Mouse (Mus musculus) urinary bladder, postnatal 14 days (tissue): ENCODE measurements around the gene Pus3.
"Not testable (repeated sequence)": the region's sequence is repeated elsewhere in the genome, so short reads cannot be mapped to it uniquely, and the experiment has no call there.

ENCODE experiments used
- DNase-seq: peaks from one replicate; pipeline ENCODE4 v3.0.0; 2021; ENCODE audit warnings: low spot score

Pus3 gene

GRCm38 (mm10) chr9:35545704-35546103, 12.7 kb upstream of the Pus3 start:
- no peak for DNase-seq

DNA sequence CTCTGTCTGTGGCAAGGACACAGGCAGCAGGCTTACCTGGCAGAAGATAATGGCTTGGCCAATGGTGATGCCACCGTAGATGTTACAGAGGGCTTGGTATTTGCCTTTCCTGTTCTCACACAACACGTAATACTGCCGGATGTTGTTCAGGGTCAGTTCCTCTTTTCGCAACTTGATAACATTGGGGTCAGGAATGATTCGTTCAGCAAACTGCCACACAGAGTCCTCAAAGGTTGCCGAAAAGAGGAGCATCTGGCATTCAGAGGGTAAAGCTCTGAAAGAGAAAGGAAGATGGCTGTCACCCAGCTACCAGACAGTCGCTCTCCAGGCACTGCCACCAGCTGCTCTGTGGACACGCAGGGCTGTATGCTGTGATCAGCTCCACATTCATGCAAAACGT, 11.7 kb upstream of the Pus3 start:
- no peak for DNase-seq

- DNase-seq = no peak
Observed at GRCm38 (mm10) chr9:35548455-35548854, 9.9 kb upstream of the Pus3 start.

GRCm38 (mm10) chr9:35556494-35557102, 1.8 kb upstream of the Pus3 start:
- DNase-seq = no peak

DNA sequence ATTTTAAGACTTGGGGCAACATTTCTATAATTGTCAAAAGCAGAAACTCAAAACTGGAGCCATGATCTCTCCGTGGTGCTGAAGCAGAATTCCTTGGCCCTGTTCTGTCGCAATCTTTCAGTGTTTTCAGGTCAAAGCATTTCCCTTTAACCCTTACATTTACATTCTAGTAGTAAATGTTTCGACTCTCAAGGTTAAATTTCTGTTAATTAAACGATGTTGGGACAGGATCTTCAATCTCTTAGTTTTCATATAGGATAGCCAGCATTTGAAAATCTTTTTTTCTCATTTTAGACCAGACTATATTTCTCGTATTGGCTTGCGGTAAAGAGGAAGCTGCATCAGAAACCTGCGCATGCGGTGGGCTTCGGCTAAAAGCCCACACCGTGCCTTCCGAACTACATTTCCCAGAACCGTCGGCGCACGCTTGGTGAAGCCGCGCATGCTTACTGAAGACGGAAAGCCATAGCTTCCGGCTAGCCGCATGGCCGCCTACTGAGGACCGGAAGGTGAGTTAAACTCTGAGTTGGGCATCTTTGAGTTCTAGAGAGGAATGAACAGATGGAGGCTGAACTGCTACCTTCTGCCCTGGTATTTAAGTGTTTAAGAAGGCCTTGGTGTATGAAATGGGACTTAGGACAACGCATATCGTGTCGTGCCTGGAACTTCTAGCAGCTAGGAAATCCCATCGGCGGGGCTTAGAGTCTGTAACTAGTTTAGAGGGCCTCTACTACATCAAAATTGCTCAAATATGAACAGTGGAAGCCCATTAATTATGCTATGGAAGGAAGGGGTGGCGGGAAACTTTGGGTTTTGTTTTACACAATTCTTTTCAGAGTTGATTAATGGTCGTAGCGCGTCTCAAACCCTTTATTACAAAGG, 855 bp downstream of the Pus3 start:
- peak; percentile 73 for DNase-seq

- no peak for DNase-seq
Observed at GRCm38 (mm10) chr9:35561076-35561475, 2.7 kb downstream of the Pus3 start.

- no peak for DNase-seq
Observed at GRCm38 (mm10) chr9:35561583-35561982, 3.2 kb downstream of the Pus3 start.

DNA sequence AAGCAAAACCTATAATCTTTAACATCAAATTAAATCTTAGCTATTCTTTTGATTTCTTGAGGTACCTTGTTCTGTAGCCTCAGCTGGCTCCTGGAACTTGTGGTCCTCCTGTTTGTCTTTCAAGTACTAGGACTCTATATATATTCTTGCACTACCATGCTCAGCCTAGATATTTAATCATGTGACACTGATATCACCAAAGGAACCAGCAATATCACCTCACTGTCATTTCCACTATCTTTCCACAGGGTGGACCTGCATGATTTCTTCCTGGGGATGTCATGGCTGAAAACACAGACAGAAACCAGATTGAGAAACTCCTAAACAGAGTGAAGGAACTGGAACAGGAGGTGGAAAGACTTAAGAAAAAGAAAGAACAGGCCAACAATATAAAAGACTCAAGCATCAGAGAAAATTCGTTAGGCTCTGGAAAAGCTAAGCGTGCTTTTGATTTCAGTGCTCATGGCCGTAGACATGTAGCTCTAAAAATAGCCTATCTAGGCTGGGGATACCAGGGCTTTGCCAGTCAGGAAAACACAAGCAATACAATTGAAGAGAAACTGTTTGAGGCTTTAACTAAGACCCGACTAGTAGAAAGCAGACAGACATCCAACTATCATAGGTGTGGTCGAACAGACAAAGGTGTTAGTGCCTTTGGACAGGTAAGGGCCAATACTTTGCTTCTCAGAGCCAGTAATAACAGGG, 6.3 kb downstream of the Pus3 start:
- no peak for DNase-seq

DNA sequence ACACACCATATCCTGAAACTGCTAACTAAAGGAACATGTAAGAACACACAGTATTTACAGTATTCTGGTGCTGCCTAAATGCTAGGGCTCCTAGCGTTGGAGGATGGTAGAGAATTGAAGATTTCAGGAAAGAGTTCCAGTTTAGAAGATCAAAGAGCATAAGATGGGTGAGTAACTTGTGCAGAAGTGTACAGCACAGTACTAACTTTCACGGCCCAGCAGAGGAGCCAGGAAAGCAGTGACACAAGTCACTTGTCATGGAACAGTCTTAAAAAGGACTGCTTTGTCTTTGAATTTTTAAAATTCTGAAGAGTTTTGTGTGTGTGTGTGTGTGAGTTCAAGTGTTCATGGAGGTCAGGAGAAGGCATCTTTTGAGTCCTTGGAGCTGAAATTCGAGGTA, 9.6 kb downstream of the Pus3 start:
- DNase-seq = no peak

GRCm38 (mm10) chr9:35569571-35570534, 11.5 kb downstream of the Pus3 start, which contains the start of the genes Pate2 and Hyls1:
Gene Pate2 (plus strand): TSS chr9:35570284.
Gene Hyls1 (minus strand): TSS chr9:35570398.
- peak; percentile 95 for DNase-seq

DNA sequence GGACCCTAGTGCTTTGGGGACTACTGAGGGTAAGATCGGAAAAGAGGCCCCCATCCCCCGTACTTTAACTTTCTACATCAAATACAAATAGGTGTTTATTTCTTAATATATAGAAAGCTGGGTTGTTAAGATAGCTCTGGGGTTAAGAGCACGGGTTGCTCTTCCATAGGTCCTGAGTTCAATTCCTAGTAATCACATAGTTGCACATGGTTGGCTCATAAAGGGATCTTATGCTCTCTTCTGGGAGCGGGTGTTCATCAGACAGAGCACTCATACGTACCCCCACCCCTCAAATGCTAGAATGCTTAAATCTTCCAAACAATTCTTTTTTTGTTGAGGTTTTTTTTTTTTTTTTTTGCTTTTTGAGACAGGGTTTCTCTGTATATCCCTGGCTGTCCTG, 12.3 kb downstream of the Pus3 start:
- no peak for DNase-seq

GRCm38 (mm10) chr9:35574416-35574815, 16.0 kb downstream of the Pus3 start:
- DNase-seq = no peak

GRCm38 (mm10) chr9:35587674-35588073, 29.3 kb downstream of the Pus3 start:
- no peak for DNase-seq

DNA sequence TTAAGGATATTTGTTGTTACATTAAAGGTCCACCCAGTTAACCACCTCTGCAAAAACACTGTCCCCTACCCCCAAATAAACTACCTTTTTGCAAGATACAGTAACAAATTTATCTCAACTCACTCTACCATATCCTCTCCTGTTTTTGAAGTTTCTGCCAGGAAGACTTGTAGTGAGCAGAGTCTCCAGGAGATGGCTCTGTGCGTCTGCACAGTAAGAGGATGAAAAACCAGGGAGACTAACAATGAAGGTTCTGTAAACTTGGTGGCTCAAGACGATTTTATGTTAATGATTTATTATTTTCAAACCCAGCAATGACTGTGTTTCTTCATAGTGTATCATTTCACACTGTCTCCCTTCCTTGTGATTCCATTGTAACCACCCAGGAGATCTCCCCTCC, 34.5 kb downstream of the Pus3 start:
- DNase-seq = peak; percentile 24

GRCm38 (mm10) chr9:35607647-35608405, 49.4 kb downstream of the Pus3 start:
- DNase-seq = no peak

DNA sequence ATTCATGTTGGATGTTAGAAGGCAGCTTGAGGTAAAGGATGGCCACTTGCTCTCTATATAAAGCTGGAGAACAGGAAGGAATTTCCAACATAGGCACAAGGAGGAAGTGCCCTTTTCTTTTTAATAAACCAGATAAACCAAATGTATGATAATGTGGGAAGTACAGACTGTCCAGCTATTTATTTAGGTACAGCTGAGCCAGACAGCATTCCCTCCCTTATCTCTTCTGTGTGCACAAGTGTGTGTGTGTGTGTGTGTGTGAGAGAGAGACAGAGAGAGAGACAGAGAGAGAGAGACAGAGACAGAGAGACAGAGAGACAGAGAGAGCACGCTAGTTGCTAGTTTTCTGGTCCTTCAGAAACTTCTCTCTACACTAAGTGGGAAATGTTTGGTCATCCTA, 53.4 kb downstream of the Pus3 start, which contains the start of gene Pate4:
Pate4 (minus strand) TSS at position 101 of the 400 bp plus-strand sequence.
- no peak for DNase-seq

DNA sequence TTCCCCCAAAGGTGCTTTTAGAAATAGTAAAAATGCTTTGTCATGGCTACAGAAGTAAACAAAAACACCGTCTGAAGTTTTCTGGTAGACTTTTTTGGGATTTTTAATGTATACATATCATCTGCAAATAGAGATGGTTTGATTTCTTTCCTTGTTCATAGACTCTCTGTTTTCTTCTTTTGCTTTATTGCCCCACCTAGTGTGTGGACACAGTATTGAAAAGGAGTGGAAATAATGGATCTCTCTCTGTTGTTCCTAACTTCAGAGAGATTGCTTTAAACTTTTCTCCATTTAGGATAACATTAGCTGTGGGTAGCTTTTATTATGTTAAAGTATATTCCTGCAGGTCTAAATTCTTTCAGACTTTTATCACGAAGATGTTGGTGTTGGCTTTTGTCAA, 55.6 kb downstream of the Pus3 start:
- no peak for DNase-seq

- not testable (repeated sequence) for DNase-seq
Observed at GRCm38 (mm10) chr9:35616784-35617183, 58.4 kb downstream of the Pus3 start.
